Mouse (Mus musculus): ENCODE measurements around the gene Ccr10. TPM values are rescaled to one million over a fixed set of nuclear protein-coding genes. Genes with fewer than 3 reads are reported as not detected.
"Not testable (repeated sequence)": the region's sequence is repeated elsewhere in the genome, so short reads cannot be mapped to it uniquely, and the experiment has no call there.

Ccr10 gene
- total and polyA plus RNA-seq, 2 experiments from 2014 or later: 0.15 to 0.52 TPM

DNA sequence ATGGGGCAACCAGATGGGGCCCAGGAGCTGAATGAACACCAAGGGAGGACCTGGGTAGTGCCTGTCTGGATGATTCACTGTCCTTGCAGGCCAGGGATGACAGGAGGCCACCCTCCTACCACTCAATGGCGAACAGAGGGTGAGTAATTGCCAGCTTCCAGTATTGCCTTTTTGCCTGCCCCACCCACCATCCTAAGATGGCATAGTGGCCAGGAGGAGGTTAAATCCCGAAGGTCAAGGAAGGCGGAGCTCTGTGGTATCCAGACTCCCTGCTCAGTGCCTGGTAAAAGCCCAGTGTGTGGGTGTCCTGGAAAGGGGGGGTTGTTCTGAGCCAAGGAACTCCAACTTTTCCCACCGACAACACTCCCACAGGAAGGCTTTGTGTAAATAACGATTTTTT lies 12.9 kb downstream of the Ccr10 start:
- H3K4me3 ChIP-seq (ENCODE audit: low read depth, low read length): no peak overlapping the region
- no peak for DNase-seq
- no peak for TF ChIP-seq CTCF (IDR thresholded peaks at IDR 0.05; ENCODE audit: low read depth)
- no peak overlapping the region for H3K9ac ChIP-seq
- ATAC-seq: no peak
- no peak overlapping the region for H3K27ac ChIP-seq (ENCODE audit: low read depth, low read length)
- peaks cover 28% of the 10 kb centered on the region for H3K27me3 ChIP-seq (ENCODE audit: insufficient read depth, low read length)
- no peaks in the 10 kb centered on the region for H3K4me1 ChIP-seq (ENCODE audit: insufficient read depth)
- H3K4me2 ChIP-seq (ENCODE audit: low read depth): no peak overlapping the region
- WGBS: 59% methylated on average over 5 of the region's 5 CpGs
- peaks cover 9% of the 10 kb centered on the region for H3K36me3 ChIP-seq (ENCODE audit: insufficient read depth)
- H3K9me3 ChIP-seq (ENCODE audit: low read length): no peaks in the 10 kb centered on the region

DNA sequence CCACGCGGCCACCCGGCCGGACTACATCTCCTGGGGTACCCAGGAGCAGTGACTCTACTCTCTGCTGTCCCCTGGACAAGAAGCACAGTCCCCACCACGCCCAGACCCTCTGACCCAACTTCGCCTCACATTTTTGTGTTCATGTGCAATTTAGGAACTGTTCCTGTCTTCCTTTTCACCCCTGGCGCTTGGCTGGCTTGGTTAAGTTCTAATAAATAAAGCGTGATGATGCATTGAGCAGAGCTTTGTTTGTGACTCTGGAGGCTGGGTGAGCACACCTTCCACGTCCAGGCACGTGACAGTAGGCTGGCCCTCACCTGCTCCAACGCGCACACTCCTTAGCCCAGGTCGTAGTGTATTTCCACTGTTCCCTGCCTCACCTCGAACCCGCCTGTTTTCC lies 13.7 kb downstream of the Ccr10 start:
- Histone ChIP-seq H3K9ac (no peak overlapping the region), H3K36me3 (ENCODE audit: insufficient read depth) (peaks cover 7% of the 10 kb centered on the region), H3K27ac (ENCODE audit: low read depth, low read length) (no peak overlapping the region), H3K9me3 (ENCODE audit: low read length) (no peaks in the 10 kb centered on the region), H3K27me3 (ENCODE audit: insufficient read depth, low read length) (peaks cover 26% of the 10 kb centered on the region), H3K4me3 (ENCODE audit: low read depth, low read length) (no peak overlapping the region), H3K4me2 (ENCODE audit: low read depth) (no peak overlapping the region), H3K4me1 (ENCODE audit: insufficient read depth) (no peaks in the 10 kb centered on the region)
- no peak for TF ChIP-seq CTCF (IDR thresholded peaks at IDR 0.05; ENCODE audit: low read depth)
- 87% methylated on average over 15 of the region's 15 CpGs for WGBS
- DNase-seq (no peak), ATAC-seq (no peak)

DNA sequence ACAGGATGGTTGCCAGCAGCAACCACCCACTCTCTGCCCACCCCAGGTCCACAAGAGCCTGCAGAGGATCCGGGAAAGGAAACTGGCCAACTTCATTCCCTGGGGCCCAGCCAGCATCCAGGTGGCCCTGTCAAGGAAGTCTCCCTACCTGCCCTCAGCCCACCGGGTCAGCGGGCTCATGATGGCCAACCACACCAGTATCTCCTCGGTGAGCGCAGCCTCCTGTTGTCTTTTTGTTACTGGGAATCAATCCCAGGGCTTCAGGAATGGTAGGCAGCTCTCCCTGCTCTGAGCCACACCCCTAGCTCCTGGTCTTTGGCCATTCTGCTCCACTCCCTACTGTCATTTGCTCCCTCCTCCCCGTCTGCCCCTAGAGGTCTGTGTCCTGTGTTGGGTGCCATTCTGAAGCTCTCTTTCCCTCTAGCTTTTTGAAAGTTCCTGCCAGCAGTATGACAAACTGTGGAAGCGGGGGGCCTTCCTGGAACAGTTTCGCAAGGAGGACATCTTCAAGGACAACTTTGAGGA lies 14.2 kb downstream of the Ccr10 start:
- 69% methylated on average over 7 of the region's 8 CpGs for WGBS

DNA sequence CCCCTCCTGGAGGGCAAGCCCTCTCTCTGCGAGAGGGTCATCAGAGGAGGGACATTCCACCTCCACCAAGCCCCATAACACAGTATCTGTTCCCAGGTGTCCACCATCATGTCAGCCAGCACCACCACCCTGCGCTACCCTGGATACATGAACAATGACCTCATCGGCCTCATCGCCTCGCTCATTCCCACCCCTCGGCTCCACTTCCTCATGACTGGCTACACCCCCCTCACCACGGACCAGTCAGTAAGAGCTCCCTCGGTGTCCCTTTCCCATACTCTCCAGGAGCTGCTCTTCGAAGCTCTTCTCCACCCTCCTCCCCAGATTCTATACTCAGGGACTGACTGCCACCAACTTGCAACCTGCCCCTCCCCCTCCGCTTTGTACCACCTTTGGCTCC lies 15.1 kb downstream of the Ccr10 start:
- H3K36me3 ChIP-seq (ENCODE audit: insufficient read depth); H3K27ac ChIP-seq (ENCODE audit: low read depth, low read length); H3K9ac ChIP-seq; ATAC-seq; DNase-seq; H3K4me1 ChIP-seq (ENCODE audit: insufficient read depth); H3K9me3 ChIP-seq (ENCODE audit: low read length); H3K4me2 ChIP-seq (ENCODE audit: low read depth); H3K4me3 ChIP-seq (ENCODE audit: low read depth, low read length): not testable (repeated sequence)
- WGBS: 79% methylated on average over 8 of the region's 10 CpGs
- H3K27me3 ChIP-seq (ENCODE audit: insufficient read depth, low read length): peaks cover 13% of the 10 kb centered on the region; the same call in 1 of the 2 replicates

More for the DNA sequence above, 14.2 kb downstream of the Ccr10 start:
- H3K4me3 ChIP-seq (ENCODE audit: low read depth, low read length); H3K9me3 ChIP-seq (ENCODE audit: low read length); H3K4me2 ChIP-seq (ENCODE audit: low read depth); DNase-seq; H3K9ac ChIP-seq; H3K27ac ChIP-seq (ENCODE audit: low read depth, low read length); ATAC-seq; H3K36me3 ChIP-seq (ENCODE audit: insufficient read depth); H3K4me1 ChIP-seq (ENCODE audit: insufficient read depth): not testable (repeated sequence)
- peaks cover 21% of the 10 kb centered on the region for H3K27me3 ChIP-seq (ENCODE audit: insufficient read depth, low read length)

DNA sequence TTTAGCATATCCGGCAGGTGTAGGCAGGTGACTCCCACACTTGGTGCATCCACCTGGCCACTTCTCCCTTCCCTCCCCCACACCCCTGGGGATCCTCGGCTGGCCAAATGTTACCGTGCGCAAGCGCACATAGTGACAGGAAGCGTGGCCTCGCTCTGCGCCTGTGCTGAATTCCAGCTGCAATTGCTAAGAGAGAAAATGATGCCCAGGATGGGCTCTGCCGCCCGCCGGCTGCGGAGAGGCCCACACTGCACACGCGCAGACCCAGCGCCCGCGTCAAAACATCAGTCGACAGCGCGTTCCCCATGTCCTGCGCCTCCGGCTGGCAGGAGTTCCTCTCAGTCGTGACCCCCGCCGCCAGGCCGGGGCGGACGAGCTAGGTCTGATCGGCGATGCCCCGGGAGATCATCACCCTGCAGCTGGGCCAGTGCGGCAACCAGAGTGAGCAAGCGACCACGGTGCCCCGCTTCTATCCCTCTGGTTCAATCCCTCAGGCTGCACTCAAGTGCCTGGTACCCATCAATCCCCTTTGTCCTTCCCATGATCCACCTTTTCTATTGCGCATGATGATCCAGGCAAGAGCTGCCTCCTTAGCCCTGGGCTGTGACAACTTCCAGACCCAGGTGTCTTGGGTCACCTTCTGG lies 19.4 kb downstream of the Ccr10 start, which contains the start of gene Tubg2:
Tubg2 (plus strand) TSS at position 180 of the 644 bp plus-strand sequence.
- peak within 1 kb of the TSS; percentile 73 for H3K9ac ChIP-seq
- H3K27ac ChIP-seq (ENCODE audit: low read depth, low read length): peak within 1 kb of the TSS; percentile 82
- H3K9me3 ChIP-seq (ENCODE audit: low read length): no peaks in the 10 kb centered on the region
- H3K4me1 ChIP-seq (ENCODE audit: insufficient read depth): no peaks in the 10 kb centered on the region
- H3K36me3 ChIP-seq (ENCODE audit: insufficient read depth): no peaks in the 10 kb centered on the region
- H3K4me2 ChIP-seq (ENCODE audit: low read depth): peak within 1 kb of the TSS; percentile 84
- 2% methylated on average over 36 of the region's 36 CpGs for WGBS
- 0 out of 2 replicates have a peak, but pooled peaks have one; percentile 1 for TF ChIP-seq CTCF (IDR thresholded peaks at IDR 0.05; ENCODE audit: low read depth)
- DNase-seq: peak; percentile 89
- peak; percentile 97 for ATAC-seq
- peak within 1 kb of the TSS; percentile 45 for H3K4me3 ChIP-seq (ENCODE audit: low read depth, low read length)
- no peaks in the 10 kb centered on the region for H3K27me3 ChIP-seq (ENCODE audit: insufficient read depth, low read length)

DNA sequence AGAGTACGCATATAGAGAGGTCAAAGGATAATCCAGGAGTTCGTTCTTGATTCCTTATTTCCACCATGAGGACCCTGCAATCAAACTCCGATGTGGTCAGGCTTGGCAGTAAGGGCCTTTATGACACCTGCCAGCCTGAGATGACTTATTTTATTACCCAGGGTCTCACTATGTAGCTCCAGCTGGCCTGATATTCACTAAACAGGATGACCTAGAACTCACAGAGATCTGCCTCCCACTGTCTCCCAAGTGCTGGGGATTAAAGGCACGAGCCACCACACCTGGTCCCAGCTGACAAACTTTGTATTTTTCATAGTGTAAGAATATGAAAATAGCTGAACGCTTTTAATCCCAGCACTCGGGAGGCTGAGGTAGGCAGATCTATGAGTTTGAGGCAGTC lies 20.1 kb downstream of the Ccr10 start:
- Histone ChIP-seq H3K27me3 (ENCODE audit: insufficient read depth, low read length) (no peaks in the 10 kb centered on the region), H3K27ac (ENCODE audit: low read depth, low read length) (no peak overlapping the region), H3K36me3 (ENCODE audit: insufficient read depth) (no peaks in the 10 kb centered on the region), H3K4me2 (ENCODE audit: low read depth) (peak overlapping the region; percentile 84), H3K9ac (no peak overlapping the region), H3K4me1 (ENCODE audit: insufficient read depth) (no peaks in the 10 kb centered on the region), H3K4me3 (ENCODE audit: low read depth, low read length) (no peak overlapping the region), H3K9me3 (ENCODE audit: low read length) (no peaks in the 10 kb centered on the region)
- DNase-seq (no peak), ATAC-seq (no peak)
- WGBS: 71% methylated on average over 6 of the region's 6 CpGs
- TF ChIP-seq CTCF (IDR thresholded peaks at IDR 0.05; ENCODE audit: low read depth): no peak

DNA sequence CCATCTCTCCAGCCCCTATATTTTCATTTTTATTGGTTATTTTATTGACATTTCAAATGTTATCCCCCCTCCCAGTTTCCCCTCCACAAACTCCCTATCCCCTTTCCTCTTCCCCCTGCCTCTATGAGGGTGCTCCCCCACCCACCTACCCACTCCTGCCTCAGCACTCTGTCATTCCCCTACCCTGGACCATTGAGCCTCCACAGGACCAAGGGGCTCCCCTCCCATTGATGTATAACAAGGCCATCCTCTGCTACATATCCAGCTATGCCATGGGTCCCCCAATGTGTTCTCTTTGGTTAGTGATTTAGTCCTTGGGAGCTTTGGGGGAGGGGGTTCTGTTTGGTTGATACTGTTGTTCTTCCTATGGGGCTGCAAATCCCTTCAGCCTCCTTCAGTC lies 20.6 kb downstream of the Ccr10 start:
- Histone ChIP-seq H3K4me2 (ENCODE audit: low read depth) (no peak overlapping the region), H3K9me3 (ENCODE audit: low read length) (no peaks in the 10 kb centered on the region), H3K9ac (no peak overlapping the region), H3K36me3 (ENCODE audit: insufficient read depth) (no peaks in the 10 kb centered on the region), H3K4me3 (ENCODE audit: low read depth, low read length) (no peak overlapping the region), H3K27ac (ENCODE audit: low read depth, low read length) (no peak overlapping the region), H3K4me1 (ENCODE audit: insufficient read depth) (no peaks in the 10 kb centered on the region), H3K27me3 (ENCODE audit: insufficient read depth, low read length) (no peaks in the 10 kb centered on the region)
- TF ChIP-seq CTCF (IDR thresholded peaks at IDR 0.05; ENCODE audit: low read depth): no peak
- ATAC-seq (no peak), DNase-seq (no peak)

Measured in forebrain, postnatal 0 days (tissue).